Mouse (Mus musculus) urinary bladder, postnatal 0 days (tissue): Measurements from ENCODE around the gene Odc1. TPM values are rescaled to one million over a fixed set of nuclear protein-coding genes. Genes with fewer than 3 reads are reported as not detected.

Experiments
- polyA plus RNA-seq: library from polyadenylated mRNA; unstranded; fragments of >200 nt; fragmentation: Nextera tagmentation; extraction: Ambion mirVana; gene quantifications from 2 replicates; pipeline ENCODE4 v1.2.1, GENCODE M21; 2015

Odc1 gene
- polyA plus RNA-seq: 60.0 and 70.1 TPM in 2 replicates

GRCm38 (mm10) chr12:17544209-17545106 lies at the start of gene Odc1:
Gene Odc1, plus strand, starts transcription at chr12:17544794.

Other genes starting within 250 kb of the Odc1 start
- 0.15 and 0.16 TPM in 2 replicates for gene Atp6v1c2, start 215.4 kb upstream of the Odc1 start, polyA plus RNA-seq
- gene Nol10, start 196.3 kb upstream of the Odc1 start, polyA plus RNA-seq: 8.1 and 11.6 TPM in 2 replicates
- gene Hpcal1, start 146.1 kb downstream of the Odc1 start, polyA plus RNA-seq: 29.2 and 32.3 TPM in 2 replicates